Mouse (Mus musculus) ES-Bruce4 (cell line): ENCODE measurements around the gene Por. TPM values are rescaled to one million over a fixed set of nuclear protein-coding genes. Genes with fewer than 3 reads are reported as not detected.

Source experiments
- H3K27ac ChIP-seq: 2 replicates; pipeline ENCODE4 v1.5.1; 2012; ENCODE audit warnings: low read length, inconsistent platforms; ENCODE audit not compliant: insufficient read depth
- H3K27me3 ChIP-seq: 2 replicates; pipeline ENCODE4 v1.6.1; 2012; ENCODE audit warnings: mild to moderate bottlenecking, low read length, inconsistent platforms; ENCODE audit not compliant: control insufficient read depth, poor library complexity, insufficient read depth, severe bottlenecking
- H3K36me3 ChIP-seq: 2 replicates; pipeline ENCODE4 v1.6.1; 2012; ENCODE audit warnings: inconsistent platforms, mild to moderate bottlenecking, low read length, moderate library complexity; ENCODE audit not compliant: control insufficient read depth, poor library complexity, insufficient read depth, severe bottlenecking
- H3K4me1 ChIP-seq: one replicate; pipeline ENCODE4 v1.8.1; 2011; ENCODE audit warnings: low read length; ENCODE audit not compliant: control insufficient read depth, insufficient read depth
- H3K4me3 ChIP-seq: 2 replicates; pipeline ENCODE4 v1.5.1; 2011; ENCODE audit warnings: low read depth, mild to moderate bottlenecking, low read length
- H3K9ac ChIP-seq: 2 replicates; pipeline ENCODE4 v1.6.1; 2012; ENCODE audit warnings: low read depth, mild to moderate bottlenecking, inconsistent platforms; ENCODE audit not compliant: poor library complexity, severe bottlenecking
- H3K9me3 ChIP-seq: replicated peaks from 2 replicates; pipeline ENCODE4 v1.6.1; 2012; ENCODE audit warnings: mild to moderate bottlenecking, low read length, inconsistent platforms; ENCODE audit not compliant: control insufficient read depth, poor library complexity, insufficient read depth, severe bottlenecking
- CTCF ChIP-seq: IDR thresholded peaks from one replicate; pipeline ENCODE4 v1.8.1; 2011; ENCODE audit warnings: low read depth, low read length
- EP300 ChIP-seq: IDR thresholded peaks from 2 replicates; pipeline ENCODE4 v1.6.1; 2011; ENCODE audit warnings: low read depth, low read length; ENCODE audit not compliant: insufficient read depth
- POLR2A ChIP-seq: IDR thresholded peaks from one replicate; pipeline ENCODE4 v1.8.1; 2011; ENCODE audit warnings: low read length; ENCODE audit not compliant: insufficient read depth
- polyA plus RNA-seq: library from polyadenylated mRNA; stranded (reverse); fragments of >200 nt; gene quantifications from 2 replicates; pipeline ENCODE4 v1.2.4, GENCODE M21; 2011; ENCODE audit warnings: low read depth; ENCODE audit not compliant: missing spikeins, insufficient read depth, insufficient read length

The Por gene
- polyA plus RNA-seq, 1 experiment: 41.4 TPM

- no peak overlapping the region for H3K9ac ChIP-seq
- no peaks in the 10 kb centered on the region for H3K27me3 ChIP-seq
- no peaks in the 10 kb centered on the region for H3K4me1 ChIP-seq
- TF ChIP-seq POLR2A (no peak), EP300 (no peak), CTCF (no peak)
- no peak overlapping the region for H3K27ac ChIP-seq
- H3K36me3 ChIP-seq: no peaks in the 10 kb centered on the region
- H3K9me3 ChIP-seq: no peaks in the 10 kb centered on the region
- H3K4me3 ChIP-seq: no peak overlapping the region
Observed at GRCm38 (mm10) chr5:135713441-135714218, 43.8 kb downstream of the Por start.

DNA sequence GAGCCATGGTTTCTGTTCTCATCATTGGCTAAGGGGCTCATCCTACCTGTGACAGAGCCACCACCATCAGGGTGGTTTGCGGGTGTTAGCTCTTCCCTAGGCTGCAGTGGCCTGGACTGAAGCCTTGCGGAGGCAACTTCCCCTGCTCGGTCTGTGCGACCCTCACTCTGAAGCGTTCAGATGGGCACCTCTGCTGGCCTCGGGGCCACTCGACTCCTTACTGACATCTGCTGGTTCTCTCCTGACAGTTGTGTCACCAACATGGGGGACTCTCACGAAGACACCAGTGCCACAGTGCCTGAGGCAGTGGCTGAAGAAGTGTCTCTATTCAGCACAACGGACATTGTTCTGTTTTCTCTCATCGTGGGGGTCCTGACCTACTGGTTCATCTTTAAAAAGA is 45.8 kb downstream of the Por start:
- H3K9me3 ChIP-seq: no peaks in the 10 kb centered on the region
- no peaks in the 10 kb centered on the region for H3K27me3 ChIP-seq
- no peaks in the 10 kb centered on the region for H3K4me1 ChIP-seq
- TF ChIP-seq POLR2A (no peak), CTCF (peak; percentile 21)
- H3K36me3 ChIP-seq: no peaks in the 10 kb centered on the region
- H3K9ac ChIP-seq: no peak overlapping the region
- no peak overlapping the region for H3K27ac ChIP-seq
- no peak overlapping the region for H3K4me3 ChIP-seq

DNA sequence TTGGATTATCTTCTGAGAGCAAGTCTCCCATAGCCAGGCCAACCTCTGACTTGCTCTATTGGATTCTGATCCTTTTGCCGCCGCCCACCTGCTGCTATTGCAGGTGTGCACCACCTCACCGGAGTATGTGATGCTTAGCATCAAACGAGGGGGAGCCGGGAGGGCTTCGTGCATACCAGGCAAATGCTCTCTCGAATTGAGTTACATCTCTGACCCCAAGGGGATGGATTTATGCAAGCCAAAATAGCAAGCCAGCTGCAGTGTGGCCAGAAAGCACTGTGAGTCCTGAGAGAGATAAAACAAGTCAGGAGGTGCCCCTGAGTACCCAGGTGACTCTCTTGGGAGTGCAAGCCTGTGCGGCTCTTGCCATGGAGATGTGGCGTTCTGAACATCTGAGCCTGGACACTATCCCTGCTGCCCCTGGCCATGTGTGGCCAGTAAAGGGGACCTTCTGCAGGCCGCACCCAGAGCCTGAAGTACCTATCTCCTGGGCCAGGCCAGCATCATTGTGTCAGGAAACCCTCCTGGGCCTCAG is 49.8 kb downstream of the Por start:
- Histone ChIP-seq H3K36me3 (no peaks in the 10 kb centered on the region), H3K4me3 (no peak overlapping the region), H3K27me3 (no peaks in the 10 kb centered on the region), H3K4me1 (peaks cover 3% of the 10 kb centered on the region), H3K9ac (no peak overlapping the region), H3K9me3 (no peaks in the 10 kb centered on the region), H3K27ac (no peak overlapping the region)
- no peak for TF ChIP-seq EP300
- no peak for TF ChIP-seq CTCF
- TF ChIP-seq POLR2A: no peak

GRCm38 (mm10) chr5:135720121-135720520 is 50.3 kb downstream of the Por start:
- Histone ChIP-seq H3K4me1 (peaks cover 5% of the 10 kb centered on the region), H3K36me3 (no peaks in the 10 kb centered on the region), H3K27me3 (no peaks in the 10 kb centered on the region), H3K9me3 (no peaks in the 10 kb centered on the region), H3K4me3 (no peak overlapping the region), H3K9ac (no peak overlapping the region), H3K27ac (no peak overlapping the region)
- no peak for TF ChIP-seq EP300

DNA sequence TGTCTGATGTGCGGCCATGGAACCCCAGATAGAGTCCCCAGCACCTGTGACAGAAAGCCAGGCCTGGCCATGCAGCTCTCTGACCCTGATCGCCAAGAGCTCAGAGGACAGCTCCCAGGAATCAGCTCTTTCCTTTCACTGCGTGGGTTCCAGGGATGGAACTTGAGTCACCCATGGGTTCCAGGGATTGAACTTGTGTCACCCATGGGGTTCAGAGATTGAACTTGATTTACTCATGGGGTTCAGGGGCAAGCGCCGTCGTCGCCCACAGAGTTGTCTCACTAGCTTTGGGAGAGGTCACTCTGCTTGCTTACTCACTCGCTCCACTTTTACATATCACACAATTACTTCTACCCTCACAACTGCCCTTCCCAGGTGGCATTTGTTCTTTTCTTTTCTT is 51.2 kb downstream of the Por start:
- H3K9ac ChIP-seq: no peak overlapping the region
- no peak overlapping the region for H3K27ac ChIP-seq
- TF ChIP-seq EP300: no peak
- TF ChIP-seq POLR2A: no peak
- no peak for TF ChIP-seq CTCF
- H3K36me3 ChIP-seq: no peaks in the 10 kb centered on the region
- H3K4me3 ChIP-seq: no peak overlapping the region
- no peaks in the 10 kb centered on the region for H3K27me3 ChIP-seq
- H3K9me3 ChIP-seq: no peaks in the 10 kb centered on the region
- peaks cover 6% of the 10 kb centered on the region for H3K4me1 ChIP-seq

- Histone ChIP-seq H3K9ac (no peak overlapping the region), H3K27me3 (no peaks in the 10 kb centered on the region), H3K4me3 (no peak overlapping the region), H3K4me1 (peaks cover 6% of the 10 kb centered on the region), H3K27ac (no peak overlapping the region), H3K9me3 (no peaks in the 10 kb centered on the region), H3K36me3 (no peaks in the 10 kb centered on the region)
- no peak for TF ChIP-seq CTCF
- TF ChIP-seq POLR2A: no peak
- TF ChIP-seq EP300: no peak
Observed at GRCm38 (mm10) chr5:135722121-135722520, 52.3 kb downstream of the Por start.
